Mouse (Mus musculus) heart, embryonic 16.5 days (tissue): ENCODE data around the gene Krt222. TPM values are rescaled to one million over a fixed set of nuclear protein-coding genes. Genes with fewer than 3 reads are reported as not detected.

Source experiments
- ATAC-seq: fragments of 200-750 bp; cut with Nextera tagmentation; replicated peaks from 2 replicates; pipeline ENCODE4 v1.8.0; 2017; ENCODE audit warnings: moderate number of reproducible peaks; ENCODE audit not compliant: insufficient read depth, low FRiP score; ENCODE audit errors: extremely low read depth
- H3K27ac ChIP-seq: fragments of 300-500 bp; sonication (generic); 2 replicates; pipeline ENCODE4 v1.5.1; 2014; ENCODE audit warnings: mild to moderate bottlenecking, low read length, control low read depth, moderate library complexity
- H3K27me3 ChIP-seq: fragments of 300-500 bp; sonication (generic); 2 replicates; pipeline ENCODE4 v1.6.1; 2014; ENCODE audit warnings: low read length, mixed read lengths; ENCODE audit not compliant: control insufficient read depth, insufficient read depth
- H3K36me3 ChIP-seq: fragments of 300-500 bp; sonication (generic); 2 replicates; pipeline ENCODE4 v1.6.1; 2014; ENCODE audit not compliant: control insufficient read depth, insufficient read depth
- H3K4me1 ChIP-seq: fragments of 300-500 bp; sonication (generic); 2 replicates; pipeline ENCODE4 v1.6.1; 2014; ENCODE audit warnings: low read length, mixed read lengths; ENCODE audit not compliant: control insufficient read depth, insufficient read depth
- H3K4me2 ChIP-seq: fragments of 300-500 bp; sonication (generic); 2 replicates; pipeline ENCODE4 v1.6.1; 2014; ENCODE audit warnings: low read depth, mild to moderate bottlenecking, control low read depth, low read length
- H3K4me3 ChIP-seq: fragments of 300-500 bp; sonication (generic); 2 replicates; pipeline ENCODE4 v1.5.1; 2014; ENCODE audit warnings: mild to moderate bottlenecking, control low read depth, low read length
- H3K9ac ChIP-seq: fragments of 300-500 bp; sonication (generic); 2 replicates; pipeline ENCODE4 v1.6.1; 2014; ENCODE audit warnings: low read length, control low read depth
- H3K9me3 ChIP-seq: fragments of 300-500 bp; sonication (generic); replicated peaks from 2 replicates; pipeline ENCODE4 v1.6.1; 2016; ENCODE audit warnings: low read length; ENCODE audit not compliant: control insufficient read depth
- WGBS: fragments of 180-500 bp; shearing (Covaris S2); extraction: QIAGEN DNeasy Blood & Tissue Kit; methylation state at CpG from one replicate; pipeline ENCODE4 v1.1.7; 2014; 5-methylcytosine and 5-hydroxymethylcytosine counted together
- polyA plus RNA-seq: library from polyadenylated mRNA; unstranded; fragments of >200 nt; fragmentation: Nextera tagmentation; extraction: Ambion mirVana; gene quantifications from 2 replicates; pipeline ENCODE4 v1.2.1, GENCODE M21; 2015

Krt222 gene
- polyA plus RNA-seq, 1 experiment from 2014 or later = 4.5 TPM

GRCm38 (mm10) chr11:99229641-99230260, 14.1 kb downstream of the Krt222 start:
- H3K27me3 ChIP-seq = no peaks in the 10 kb centered on the region
- peak overlapping the region; percentile 82 for H3K4me3 ChIP-seq
- H3K9ac ChIP-seq = peak overlapping the region; percentile 97
- peak overlapping the region; percentile 90 for H3K4me2 ChIP-seq
- ATAC-seq = peak; percentile 68
- no peaks in the 10 kb centered on the region for H3K9me3 ChIP-seq
- under 1% methylated on average over 31 of the region's 31 CpGs for WGBS
- H3K36me3 ChIP-seq = peaks cover 20% of the 10 kb centered on the region
- H3K4me1 ChIP-seq = peaks cover 14% of the 10 kb centered on the region
- H3K27ac ChIP-seq = peak overlapping the region; percentile 99

GRCm38 (mm10) chr11:99226298-99226697, 17.6 kb downstream of the Krt222 start:
- no peak overlapping the region for H3K4me2 ChIP-seq
- H3K36me3 ChIP-seq = peaks cover 30% of the 10 kb centered on the region
- H3K27me3 ChIP-seq = no peaks in the 10 kb centered on the region
- peaks cover 15% of the 10 kb centered on the region for H3K4me1 ChIP-seq
- 85% methylated on average over 5 of the region's 5 CpGs for WGBS
- no peak overlapping the region for H3K9ac ChIP-seq
- no peak overlapping the region for H3K27ac ChIP-seq
- no peak for ATAC-seq
- H3K4me3 ChIP-seq = no peak overlapping the region
- no peaks in the 10 kb centered on the region for H3K9me3 ChIP-seq

GRCm38 (mm10) chr11:99223310-99223709, 20.6 kb downstream of the Krt222 start:
- H3K4me3 ChIP-seq = no peak overlapping the region
- H3K27me3 ChIP-seq = no peaks in the 10 kb centered on the region
- H3K4me1 ChIP-seq = peaks cover 6% of the 10 kb centered on the region; the same call in 1 of the 2 replicates
- H3K9me3 ChIP-seq = no peaks in the 10 kb centered on the region
- H3K4me2 ChIP-seq = no peak overlapping the region
- no peak overlapping the region for H3K27ac ChIP-seq
- 67% methylated on average over 5 of the region's 5 CpGs for WGBS
- no peak for ATAC-seq
- peaks cover 47% of the 10 kb centered on the region for H3K36me3 ChIP-seq
- no peak overlapping the region for H3K9ac ChIP-seq

- 43% methylated on average over 2 of the region's 2 CpGs for WGBS
These were observed 22.1 kb downstream of the Krt222 start for GRCm38 (mm10) chr11:99221811-99222210.

GRCm38 (mm10) chr11:99217248-99217986, 26.5 kb downstream of the Krt222 start:
- H3K4me3 ChIP-seq = no peak overlapping the region
- H3K4me2 ChIP-seq = no peak overlapping the region
- no peak overlapping the region for H3K27ac ChIP-seq
- H3K4me1 ChIP-seq = peaks cover 9% of the 10 kb centered on the region
- ATAC-seq = no peak
- H3K27me3 ChIP-seq = no peaks in the 10 kb centered on the region
- H3K9ac ChIP-seq = no peak overlapping the region
- H3K9me3 ChIP-seq = no peaks in the 10 kb centered on the region
- WGBS = 88% methylated on average over 7 of the region's 7 CpGs
- H3K36me3 ChIP-seq = peaks cover 55% of the 10 kb centered on the region

More at GRCm38 (mm10) chr11:99221811-99222210, 22.1 kb downstream of the Krt222 start:
- H3K9me3 ChIP-seq = no peaks in the 10 kb centered on the region
- H3K36me3 ChIP-seq = peaks cover 47% of the 10 kb centered on the region
- H3K4me1 ChIP-seq = peaks cover 8% of the 10 kb centered on the region
- no peak overlapping the region for H3K4me2 ChIP-seq
- no peak overlapping the region for H3K4me3 ChIP-seq
- H3K9ac ChIP-seq = no peak overlapping the region
- H3K27me3 ChIP-seq = no peaks in the 10 kb centered on the region
- ATAC-seq = no peak
- peak overlapping the region; percentile 3 for H3K27ac ChIP-seq

- H3K4me2 ChIP-seq = no peak overlapping the region
- peak; percentile 45; the same call in 1 of the 2 replicates for ATAC-seq
- 68% methylated on average over 3 of the region's 3 CpGs for WGBS
- H3K4me1 ChIP-seq = peaks cover 7% of the 10 kb centered on the region
- no peak overlapping the region for H3K9ac ChIP-seq
- H3K27me3 ChIP-seq = no peaks in the 10 kb centered on the region
- no peaks in the 10 kb centered on the region for H3K9me3 ChIP-seq
- no peak overlapping the region for H3K4me3 ChIP-seq
- H3K36me3 ChIP-seq = peaks cover 62% of the 10 kb centered on the region
- H3K27ac ChIP-seq = peak overlapping the region; percentile 78
These were observed 27.7 kb downstream of the Krt222 start for GRCm38 (mm10) chr11:99216181-99216580.

GRCm38 (mm10) chr11:99212693-99213092, 31.2 kb downstream of the Krt222 start:
- Histone ChIP-seq H3K27ac (no peak overlapping the region), H3K9me3 (no peaks in the 10 kb centered on the region), H3K4me2 (no peak overlapping the region), H3K27me3 (no peaks in the 10 kb centered on the region), H3K4me3 (no peak overlapping the region), H3K36me3 (peaks cover 55% of the 10 kb centered on the region), H3K9ac (no peak overlapping the region), H3K4me1 (peaks cover 25% of the 10 kb centered on the region)
- WGBS = 76% methylated on average over 7 of the region's 7 CpGs
- ATAC-seq = no peak

GRCm38 (mm10) chr11:99211964-99212363, 31.9 kb downstream of the Krt222 start:
- H3K27ac ChIP-seq = no peak overlapping the region
- peaks cover 49% of the 10 kb centered on the region for H3K36me3 ChIP-seq
- no peaks in the 10 kb centered on the region for H3K9me3 ChIP-seq
- no peaks in the 10 kb centered on the region for H3K27me3 ChIP-seq
- H3K9ac ChIP-seq = no peak overlapping the region
- H3K4me2 ChIP-seq = no peak overlapping the region
- H3K4me1 ChIP-seq = peaks cover 31% of the 10 kb centered on the region
- 74% methylated on average over 2 of the region's 2 CpGs for WGBS
- ATAC-seq = no peak
- H3K4me3 ChIP-seq = no peak overlapping the region

- H3K4me3 ChIP-seq = no peak overlapping the region
- peak; percentile 85 for ATAC-seq
- no peaks in the 10 kb centered on the region for H3K27me3 ChIP-seq
- peaks cover 27% of the 10 kb centered on the region for H3K4me1 ChIP-seq
- WGBS = 39% methylated on average over 8 of the region's 8 CpGs
- H3K36me3 ChIP-seq = peaks cover 24% of the 10 kb centered on the region
- H3K9me3 ChIP-seq = no peaks in the 10 kb centered on the region
- no peak overlapping the region for H3K9ac ChIP-seq
- peak overlapping the region; percentile 33 for H3K4me2 ChIP-seq
- H3K27ac ChIP-seq = peak overlapping the region; percentile 79
These were observed 35.7 kb downstream of the Krt222 start for GRCm38 (mm10) chr11:99208105-99208669.
